Mouse (Mus musculus) brain, embryonic 14.5 days (tissue): ENCODE measurements around the gene Acy3.

Source experiments
- CTCF ChIP-seq: fragments of 200-500 bp; IDR thresholded peaks from 2 replicates; pipeline ENCODE4 v1.5.1; 2012; ENCODE audit warnings: inconsistent platforms, mild to moderate bottlenecking, moderate library complexity, borderline replicate concordance; ENCODE audit not compliant: insufficient read depth, insufficient read length; ENCODE audit errors: extremely low read depth
- POLR2A ChIP-seq: fragments of 200-500 bp; IDR thresholded peaks from 2 replicates; pipeline ENCODE4 v1.6.1; 2012; ENCODE audit warnings: mild to moderate bottlenecking, inconsistent platforms, borderline replicate concordance; ENCODE audit not compliant: poor library complexity, insufficient read depth, insufficient read length, severe bottlenecking; ENCODE audit errors: extremely low read depth

DNA sequence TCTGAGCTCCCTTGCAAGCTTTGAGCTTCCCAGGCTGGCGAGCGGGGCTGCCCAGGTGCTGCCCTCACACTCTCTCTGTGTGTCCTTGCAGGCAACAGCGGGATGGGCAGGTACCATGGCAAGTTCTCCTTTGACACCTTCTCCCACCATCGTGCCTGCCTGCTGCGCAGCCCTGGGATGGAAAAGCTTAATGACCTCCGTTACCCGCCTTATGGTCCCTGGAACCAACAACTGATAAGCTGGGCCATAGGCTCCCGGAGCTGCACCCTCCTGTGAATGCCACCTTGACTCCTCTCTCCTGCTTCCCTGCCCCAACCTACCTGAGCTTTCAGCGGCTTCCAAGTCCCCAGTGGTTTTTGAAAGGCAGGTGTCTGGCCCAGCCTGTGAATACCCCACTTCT is 5.5 kb upstream of the Acy3 start:
- TF ChIP-seq CTCF: no peak
- no peak for TF ChIP-seq POLR2A
